Mouse (Mus musculus) left cerebral cortex, postnatal 14 days (tissue): ENCODE data around the gene Fignl1. TPM values are rescaled to one million over a fixed set of nuclear protein-coding genes. Genes with fewer than 3 reads are reported as not detected.

ENCODE experiments used
- DNase-seq, 2 experiments: peaks; one replicate each; pipeline ENCODE4 v3.0.0; 2021 to 2022; ENCODE audit warnings: low spot score in 2 of 2, mixed read lengths in 1 of 2
- intact Hi-C: fragments of 180-260 bp; cut with DNase I; formaldehyde crosslinking; loops from one replicate; pipeline ENCODE4 v1.15.1; 2025
- total RNA-seq, 2 experiments: library from RNA; stranded (reverse); gene quantifications; 2 replicates each; pipeline ENCODE4 v1.2.3; 2021

Fignl1 gene
- total RNA-seq, 2 experiments from 2014 or later = 0.70 to 0.81 TPM

- no peak for DNase-seq
- intact Hi-C loops = no loop called here
Measured at GRCm38 (mm10) chr11:11774893-11775292, 33.9 kb downstream of the Fignl1 start.

- no peak for DNase-seq
- intact Hi-C loops = no loop called here
Measured at GRCm38 (mm10) chr11:11774384-11774783, 34.4 kb downstream of the Fignl1 start.

GRCm38 (mm10) chr11:11772196-11772595, 36.6 kb downstream of the Fignl1 start:
- intact Hi-C loops = no loop called here
- no peak for DNase-seq

- DNase-seq = no peak
- intact Hi-C loops = no loop called here
Measured at GRCm38 (mm10) chr11:11770691-11771090, 38.1 kb downstream of the Fignl1 start.

GRCm38 (mm10) chr11:11769281-11769680, 39.5 kb downstream of the Fignl1 start:
- intact Hi-C loops = no loop called here
- no peak for DNase-seq

- no peak for DNase-seq
- intact Hi-C loops = no loop called here
Measured at GRCm38 (mm10) chr11:11768057-11768456, 40.7 kb downstream of the Fignl1 start.

- intact Hi-C loops = no loop called here
Measured at GRCm38 (mm10) chr11:11766736-11767135, 42.0 kb downstream of the Fignl1 start.

GRCm38 (mm10) chr11:11766105-11766504, 42.7 kb downstream of the Fignl1 start:
- no peak for DNase-seq
- intact Hi-C loops = no loop called here

More at GRCm38 (mm10) chr11:11766736-11767135, 42.0 kb downstream of the Fignl1 start:
- DNase-seq = no peak

- no peak for DNase-seq
- intact Hi-C loops = no loop called here
Measured at GRCm38 (mm10) chr11:11765414-11765813, 43.3 kb downstream of the Fignl1 start.

- intact Hi-C loops = no loop called here
- no peak for DNase-seq
Measured at GRCm38 (mm10) chr11:11763211-11763666, 45.5 kb downstream of the Fignl1 start.

GRCm38 (mm10) chr11:11758883-11759282, 49.9 kb downstream of the Fignl1 start:
- intact Hi-C loops = no loop called here
- DNase-seq = no peak

GRCm38 (mm10) chr11:11758121-11758520, 50.6 kb downstream of the Fignl1 start:
- intact Hi-C loops = no loop called here
- DNase-seq = no peak

- intact Hi-C loops = no loop called here
Measured at GRCm38 (mm10) chr11:11752859-11753258, 55.9 kb downstream of the Fignl1 start.

GRCm38 (mm10) chr11:11751091-11751490, 57.7 kb downstream of the Fignl1 start:
- intact Hi-C loops = no loop called here
- no peak for DNase-seq

More at GRCm38 (mm10) chr11:11752859-11753258, 55.9 kb downstream of the Fignl1 start:
- no peak for DNase-seq

GRCm38 (mm10) chr11:11744222-11744621, 64.5 kb downstream of the Fignl1 start:
- intact Hi-C loops = no loop called here
- no peak for DNase-seq

- intact Hi-C loops = no loop called here
- no peak for DNase-seq
Measured at GRCm38 (mm10) chr11:11742626-11743025, 66.1 kb downstream of the Fignl1 start.

GRCm38 (mm10) chr11:11741574-11741973, 67.2 kb downstream of the Fignl1 start:
- intact Hi-C loops = no loop called here
- no peak for DNase-seq

GRCm38 (mm10) chr11:11740603-11741002, 68.2 kb downstream of the Fignl1 start:
- no peak for DNase-seq
- intact Hi-C loops = no loop called here

GRCm38 (mm10) chr11:11739054-11739453, 69.7 kb downstream of the Fignl1 start:
- intact Hi-C loops = no loop called here
- no peak for DNase-seq

GRCm38 (mm10) chr11:11737562-11737961, 71.2 kb downstream of the Fignl1 start:
- no peak for DNase-seq
- intact Hi-C loops = no loop called here
